Mouse (Mus musculus): ENCODE measurements around the gene Pex16.

DNA sequence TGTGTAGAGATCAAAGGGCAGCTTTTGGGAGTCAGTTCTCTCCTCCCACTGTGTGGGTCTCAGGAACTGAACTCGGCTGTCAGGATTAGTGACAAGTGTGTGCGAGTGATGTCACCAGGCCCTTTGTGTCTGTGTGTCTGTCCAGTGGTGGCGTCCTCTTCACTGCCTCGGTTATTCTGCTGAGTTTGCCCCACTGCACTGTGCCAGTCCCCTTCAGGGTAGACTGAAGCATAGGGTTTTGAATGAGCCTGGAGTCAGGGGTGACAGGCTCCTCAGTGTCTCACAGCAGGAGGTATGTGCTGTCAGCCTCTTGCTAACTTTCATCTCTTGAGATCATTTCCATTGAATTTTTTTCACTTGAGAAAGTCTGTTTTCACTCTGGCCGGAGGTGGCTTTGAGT, 21.1 kb upstream of the Pex16 start:
- TF ChIP-seq CTCF (IDR thresholded peaks at IDR 0.05; ENCODE audit: control insufficient read depth, insufficient read depth, insufficient read length), result no peak
- TF ChIP-seq MAX (IDR thresholded peaks at IDR 0.05), result no peak
- no peak for TF ChIP-seq MYOD1 (IDR thresholded peaks at IDR 0.05; ENCODE audit: control insufficient read depth, insufficient read length, low read depth)
- TF ChIP-seq USF1 (IDR thresholded peaks at IDR 0.05; ENCODE audit: low read depth), result no peak
- TF ChIP-seq MYOG (IDR thresholded peaks at IDR 0.05; ENCODE audit: control insufficient read depth, extremely low read depth, insufficient read length), result no peak

All from C2C12 (cell line).